Comparison of ENCODE assay signal across 7 mouse cellular contexts in genomic region chr4:105914996-105915395, GRCm38 (mm10).
A peak's percentile ranks its signal among the peaks of the same experiment; 100 is the strongest.
DNase-seq lines count a peak whose midpoint lies in the region; ATAC-seq lines count a peak whose summit lies in the region.

No protein-coding gene starts in this region.

- no peak overlapping the region for H3K4me3 ChIP-seq in hindbrain, embryonic 14.5 days (replicated peaks; ENCODE audit: low read length)
- H3K4me3 ChIP-seq in hindbrain, embryonic 13.5 days = no peak overlapping the region
- H3K4me3 ChIP-seq in embryonic facial prominence, embryonic 10.5 days = no peak overlapping the region

- H3K9me3 ChIP-seq in hindbrain, embryonic 14.5 days (ENCODE audit: control insufficient read depth, low read length) = no peaks in the 10 kb centered on the region
- no peaks in the 10 kb centered on the region for H3K9me3 ChIP-seq in hindbrain, embryonic 13.5 days
- peaks cover 3% of the 10 kb centered on the region; the same call in 1 of the 2 replicates for H3K9me3 ChIP-seq in embryonic facial prominence, embryonic 10.5 days

- 50% methylated on average over 6 of the region's 6 CpGs for WGBS in hindbrain, embryonic 14.5 days
- 39% methylated on average over 6 of the region's 6 CpGs for WGBS in hindbrain, embryonic 13.5 days
- WGBS in embryonic facial prominence, embryonic 10.5 days = 39% methylated on average over 6 of the region's 6 CpGs

- H3K4me2 ChIP-seq in hindbrain, embryonic 14.5 days (replicated peaks) = no peak overlapping the region
- no peak overlapping the region for H3K4me2 ChIP-seq in hindbrain, embryonic 13.5 days

- no peak for ATAC-seq in hindbrain, embryonic 14.5 days (ENCODE audit: low FRiP score)
- no peak for ATAC-seq in hindbrain, embryonic 13.5 days (ENCODE audit: low FRiP score)

- no peaks in the 10 kb centered on the region for H3K36me3 ChIP-seq in hindbrain, embryonic 14.5 days (replicated peaks; ENCODE audit: control insufficient read depth, insufficient read depth)
- no peaks in the 10 kb centered on the region for H3K36me3 ChIP-seq in hindbrain, embryonic 13.5 days
- no peaks in the 10 kb centered on the region for H3K36me3 ChIP-seq in embryonic facial prominence, embryonic 10.5 days (replicated peaks)

- H3K4me1 ChIP-seq in hindbrain, embryonic 14.5 days (replicated peaks; ENCODE audit: control insufficient read depth, insufficient read depth, low read length) = no peaks in the 10 kb centered on the region
- H3K4me1 ChIP-seq in hindbrain, embryonic 13.5 days (replicated peaks) = no peaks in the 10 kb centered on the region; the same call in 1 of the 2 replicates
- peaks cover 11% of the 10 kb centered on the region for H3K4me1 ChIP-seq in embryonic facial prominence, embryonic 10.5 days

- peak; percentile 46 for DNase-seq in hindbrain, embryonic 14.5 days (ENCODE audit: low spot score)
- peak; percentile 25 for DNase-seq in urinary bladder, postnatal 14 days (ENCODE audit: low spot score)
- DNase-seq in urinary bladder, adult 2 months (ENCODE audit: low spot score) = no peak
- peak; percentile 50 for DNase-seq in embryonic facial prominence, embryonic 10.5 days (ENCODE audit: low spot score)
- DNase-seq in left cerebral cortex, postnatal 25 days (ENCODE audit: low spot score in 2 of 2) = peak; percentile 9 to 46
- DNase-seq in testis, postnatal 10 days (ENCODE audit: low spot score) = no peak

- H3K27me3 ChIP-seq in hindbrain, embryonic 14.5 days (ENCODE audit: control insufficient read depth, insufficient read depth, low read length) = no peaks in the 10 kb centered on the region
- H3K27me3 ChIP-seq in hindbrain, embryonic 13.5 days = no peaks in the 10 kb centered on the region
- no peaks in the 10 kb centered on the region for H3K27me3 ChIP-seq in embryonic facial prominence, embryonic 10.5 days (replicated peaks; ENCODE audit: low read depth, poor library complexity, severe bottlenecking)

- intact Hi-C loops in left cerebral cortex, postnatal 25 days (cut with DNase I) = loop anchor here (5.0 kb wide), 1 partner anchor 763 kb away; no protein-coding TSS in a partner anchor

- H3K9ac ChIP-seq in hindbrain, embryonic 14.5 days = no peak overlapping the region
- no peak overlapping the region for H3K9ac ChIP-seq in hindbrain, embryonic 13.5 days

- no peak overlapping the region for H3K27ac ChIP-seq in hindbrain, embryonic 14.5 days
- no peak overlapping the region for H3K27ac ChIP-seq in hindbrain, embryonic 13.5 days
- H3K27ac ChIP-seq in embryonic facial prominence, embryonic 10.5 days (replicated peaks) = no peak overlapping the region

Comparison
In these comparisons a context has a peak if more than half of its experiments do, and no peak if none do; other contexts are left out.
1. DNase-seq: peak in hindbrain, embryonic 14.5 days (single experiment), urinary bladder, postnatal 14 days (single experiment), embryonic facial prominence, embryonic 10.5 days (single experiment) and left cerebral cortex, postnatal 25 days (2 of 2); none in urinary bladder, adult 2 months (single experiment) and testis, postnatal 10 days (single experiment).